Mouse (Mus musculus) lung, postnatal 14 days (tissue): Measurements from ENCODE around the gene Asic5.
A peak's percentile ranks its signal among the peaks of the same experiment; 100 is the strongest.

ENCODE experiments used
- DNase-seq: peaks from one replicate; pipeline ENCODE4 v3.0.0; 2021

Gene Asic5

GRCm38 (mm10) chr3:81981990-81982389, at the start of gene Asic5:
Gene Asic5 (plus strand): TSS chr3:81982290.
- no peak for DNase-seq

- no peak for DNase-seq
Observed at GRCm38 (mm10) chr3:81933348-81933747, 48.7 kb upstream of the Asic5 start.

DNA sequence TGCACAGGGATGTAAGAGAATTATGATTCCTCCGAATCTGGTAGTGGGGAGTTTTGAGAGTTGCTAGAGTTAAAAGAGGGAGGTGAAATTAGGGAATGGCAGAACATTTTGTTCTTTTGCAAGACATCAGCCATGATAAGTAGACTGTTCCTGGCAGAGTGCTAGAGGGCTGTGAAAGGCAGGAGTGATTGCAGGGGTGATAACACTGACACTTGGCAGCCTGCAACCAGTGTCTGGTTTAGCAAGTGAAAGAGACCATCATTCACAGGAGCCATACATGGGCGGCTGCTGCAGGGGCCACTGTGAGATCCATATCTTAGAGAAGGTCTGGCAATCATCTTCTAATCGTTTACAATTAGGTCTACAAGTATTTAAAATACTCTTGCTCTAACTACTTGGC, 43.2 kb upstream of the Asic5 start:
- peak; percentile 19 for DNase-seq

DNA sequence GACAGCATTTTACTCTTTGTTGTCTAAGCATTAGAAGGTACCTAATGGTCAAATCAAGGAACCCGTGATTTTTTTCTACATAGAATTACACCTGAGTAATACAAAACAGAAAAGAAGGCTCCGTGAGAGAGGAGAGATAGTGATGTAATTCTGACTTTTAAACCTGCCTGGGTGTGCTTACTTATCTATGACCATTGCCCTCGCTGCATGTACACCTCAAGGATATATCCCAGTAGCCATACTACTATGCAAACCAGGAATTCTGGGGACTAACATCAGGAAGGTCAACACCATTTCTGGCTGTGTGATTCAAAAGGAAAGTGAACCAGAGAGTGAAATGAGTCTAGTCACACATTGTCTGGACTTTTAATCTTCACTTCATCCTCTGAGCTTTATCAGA, 39.7 kb upstream of the Asic5 start:
- DNase-seq: no peak

DNA sequence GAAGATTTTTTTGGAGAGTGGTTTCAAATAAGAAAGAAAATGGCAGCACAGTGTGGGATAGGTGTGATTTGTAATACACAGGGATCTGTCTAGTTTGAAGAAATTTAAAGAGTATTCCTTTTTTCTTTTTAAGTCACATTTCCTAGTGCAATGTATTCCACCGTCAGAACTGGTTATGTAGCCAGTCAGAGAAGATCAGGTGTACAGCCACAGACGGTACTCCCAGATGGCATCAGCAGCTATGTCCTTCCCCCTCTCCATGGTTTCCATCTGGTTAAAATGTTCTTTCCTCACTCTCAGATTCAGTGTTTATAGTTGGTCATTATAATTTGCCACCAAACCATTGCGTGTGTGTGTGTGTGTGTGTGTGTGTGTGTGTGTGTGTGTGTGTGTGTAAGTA, 39.0 kb upstream of the Asic5 start:
- no peak for DNase-seq

DNA sequence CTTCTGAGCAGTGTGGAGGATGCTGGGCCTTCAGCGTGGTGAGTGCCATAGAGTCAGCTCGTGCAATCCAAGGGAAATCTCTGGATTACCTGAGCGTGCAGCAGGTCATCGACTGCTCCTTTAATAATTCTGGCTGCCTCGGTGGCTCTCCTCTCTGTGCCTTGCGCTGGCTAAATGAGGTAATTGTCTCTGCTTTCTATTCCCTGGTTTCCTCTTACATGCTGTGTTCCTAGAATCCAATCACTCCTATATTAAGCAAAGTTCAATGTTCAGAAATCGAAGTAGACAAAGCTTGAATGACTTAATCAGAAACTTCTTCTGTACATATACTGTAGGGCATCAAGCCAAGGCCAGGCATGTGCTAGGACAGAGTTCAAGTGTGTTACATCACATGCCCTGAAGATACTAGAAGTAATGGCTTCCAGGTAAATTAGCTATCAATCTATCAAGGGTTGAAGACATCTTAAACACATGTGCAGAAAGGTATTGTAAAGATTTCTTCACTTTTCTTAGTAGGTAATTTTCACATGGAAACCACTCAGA, 37.2 kb upstream of the Asic5 start:
- DNase-seq: no peak

DNA sequence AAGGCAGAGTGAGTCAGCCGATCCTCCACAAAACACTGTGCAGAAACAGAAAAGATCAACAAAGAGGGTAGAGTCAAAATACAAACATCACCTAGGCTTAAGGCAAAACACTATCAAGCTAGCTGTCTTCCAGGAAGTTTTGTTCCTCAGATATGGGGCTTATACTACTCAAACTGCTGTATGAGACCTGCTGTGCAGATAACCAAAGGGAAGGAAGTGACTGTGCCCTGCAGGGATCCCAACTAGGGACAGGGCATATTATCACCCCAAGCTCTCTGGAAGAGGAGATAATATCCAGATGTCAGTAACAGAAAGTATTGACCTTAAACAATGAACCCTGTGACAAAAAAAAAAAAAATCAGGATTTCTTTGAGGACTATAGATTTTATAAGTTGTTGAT, 33.0 kb upstream of the Asic5 start:
- no peak for DNase-seq

DNA sequence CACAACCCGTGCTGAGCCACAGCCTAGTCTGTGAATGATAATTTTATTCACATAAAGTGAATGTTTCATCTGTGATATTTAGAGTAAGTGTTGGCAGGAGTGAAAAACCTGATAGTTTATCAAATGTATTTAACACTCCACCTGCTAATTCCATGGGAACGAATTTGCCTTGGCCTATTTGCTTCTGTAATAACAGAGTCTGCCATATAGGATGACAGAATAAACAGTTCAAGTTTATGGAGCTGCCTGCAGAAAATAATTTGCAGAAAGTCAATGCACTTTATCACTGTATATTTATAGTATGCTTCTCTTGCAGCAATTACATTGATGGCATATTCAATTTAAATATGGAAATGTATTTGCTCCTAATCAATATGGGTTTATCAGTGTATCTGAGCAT, 30.3 kb upstream of the Asic5 start:
- DNase-seq: no peak

DNA sequence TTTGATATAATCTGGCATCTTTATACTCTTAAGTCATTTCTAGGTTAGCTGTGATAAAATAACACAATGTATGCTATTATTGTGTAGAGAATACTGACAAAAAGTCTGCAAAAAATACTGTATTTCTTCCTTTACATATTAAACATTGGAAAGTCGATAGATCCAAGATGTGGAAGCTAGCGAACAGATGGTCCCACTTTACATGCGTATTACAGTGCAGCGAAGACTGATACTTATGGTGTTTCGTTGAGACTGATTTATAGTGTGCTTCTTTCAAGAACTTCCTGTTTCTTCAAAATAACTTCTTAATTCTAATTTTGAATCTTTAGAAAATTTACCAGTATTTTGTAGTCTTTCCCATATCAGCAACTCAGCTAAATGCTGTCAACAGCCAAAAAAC, 24.6 kb upstream of the Asic5 start:
- DNase-seq: no peak

- no peak for DNase-seq
Observed at GRCm38 (mm10) chr3:81961336-81961735, 20.8 kb upstream of the Asic5 start.

DNA sequence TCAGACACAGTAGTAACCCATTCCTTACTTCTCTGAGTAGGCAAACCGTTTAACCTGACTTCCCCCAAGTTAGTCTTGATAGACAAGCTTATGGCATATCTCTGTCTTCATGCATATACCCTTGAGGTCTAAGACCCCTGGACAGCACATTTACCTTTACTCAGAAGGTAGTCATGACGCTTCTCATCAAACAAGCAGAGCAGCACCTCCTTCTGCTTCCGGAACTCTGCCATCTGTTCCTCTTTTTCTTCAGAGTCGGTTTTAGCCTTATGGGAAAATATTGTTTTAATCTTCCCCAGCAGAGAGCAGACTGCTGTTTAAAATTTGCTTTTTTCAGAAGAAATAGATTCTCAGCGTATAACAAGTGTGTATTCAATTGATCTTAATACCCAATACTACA, 18.3 kb upstream of the Asic5 start:
- no peak for DNase-seq

- no peak for DNase-seq
Observed at GRCm38 (mm10) chr3:81964596-81964995, 17.5 kb upstream of the Asic5 start.

DNA sequence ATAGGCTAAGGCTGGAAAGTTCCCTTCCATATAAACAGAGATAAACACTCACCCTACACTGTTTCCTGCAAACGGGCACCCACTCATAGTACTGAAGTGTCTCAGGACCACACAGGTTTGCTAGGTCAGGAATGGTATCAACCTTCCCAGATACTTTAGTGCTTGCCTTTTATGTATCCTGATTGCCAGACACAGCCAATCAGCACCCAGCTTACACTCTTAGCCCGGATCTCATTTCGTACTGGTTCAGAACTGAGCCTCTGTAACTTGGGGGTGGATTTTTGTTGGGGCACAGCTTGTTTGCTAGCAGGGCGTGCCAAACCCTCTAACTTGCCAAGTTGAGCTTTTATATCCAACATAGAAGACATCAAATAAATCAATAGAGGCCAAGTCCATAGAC, 6.5 kb upstream of the Asic5 start:
- no peak for DNase-seq

GRCm38 (mm10) chr3:81976102-81976501, 6.0 kb upstream of the Asic5 start, which contains the start of gene Tdo2:
Gene Tdo2 (minus strand): TSS chr3:81976202.
- DNase-seq: no peak

DNA sequence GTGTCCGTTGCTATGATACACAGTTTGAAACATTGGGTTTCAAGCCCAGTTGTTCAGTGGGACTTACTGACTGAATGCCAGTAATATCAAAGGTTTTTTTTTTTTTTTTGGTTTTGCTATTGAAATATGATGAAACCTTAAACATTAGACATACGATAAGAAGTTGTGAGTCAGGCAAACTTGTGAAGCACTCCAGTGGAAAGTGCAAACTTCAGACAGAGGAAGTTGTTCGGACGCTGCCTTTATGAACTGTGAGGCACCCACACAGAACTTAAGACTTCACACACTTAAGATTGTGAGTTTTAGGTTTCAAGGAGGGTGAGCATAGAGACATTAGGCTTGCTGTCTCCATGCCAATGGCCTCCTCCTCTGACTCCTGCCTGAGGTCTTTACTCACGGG, 514 bp upstream of the Asic5 start:
- DNase-seq: no peak

- DNase-seq: no peak
Observed at GRCm38 (mm10) chr3:81983120-81983895, 1.2 kb downstream of the Asic5 start.

DNA sequence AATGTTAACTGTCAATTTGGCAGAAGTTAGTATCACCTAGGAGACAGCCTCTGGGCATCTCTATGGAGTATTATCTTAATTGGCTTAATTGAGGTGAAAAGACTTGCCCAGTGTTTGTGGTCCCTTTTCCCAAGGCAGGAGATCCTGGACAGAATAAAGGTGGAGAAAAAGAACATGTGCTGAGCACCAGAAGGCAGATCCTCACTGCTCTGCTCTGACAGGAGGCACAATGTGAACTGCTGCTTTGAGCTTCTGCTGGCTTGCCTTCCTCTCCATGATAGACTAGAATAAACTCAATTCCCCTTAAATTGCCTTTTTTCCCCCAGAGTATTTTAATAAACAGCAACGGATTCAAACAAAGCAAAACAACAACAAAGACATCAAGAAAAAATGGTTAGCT, 3.0 kb downstream of the Asic5 start:
- no peak for DNase-seq

GRCm38 (mm10) chr3:81986103-81986502, 4.0 kb downstream of the Asic5 start:
- DNase-seq: no peak

DNA sequence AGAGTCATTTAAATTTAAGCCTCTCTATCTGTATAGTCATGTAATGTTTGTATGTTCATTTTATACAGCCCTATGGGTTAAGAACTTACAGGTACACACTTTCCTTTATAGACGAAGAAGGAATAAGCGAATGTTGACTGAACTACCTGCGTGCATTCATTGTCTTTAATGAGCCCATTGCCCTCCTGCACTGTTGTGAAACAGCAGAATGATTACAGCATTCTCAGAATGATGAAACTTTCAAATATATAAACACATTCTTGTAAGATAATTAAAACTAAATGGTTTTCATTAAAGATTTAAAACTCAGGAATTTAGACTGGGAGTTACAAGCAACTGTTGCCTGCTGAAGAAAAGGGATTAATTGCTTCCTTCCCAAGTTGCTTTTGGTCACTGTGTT, 5.5 kb downstream of the Asic5 start:
- DNase-seq: no peak

DNA sequence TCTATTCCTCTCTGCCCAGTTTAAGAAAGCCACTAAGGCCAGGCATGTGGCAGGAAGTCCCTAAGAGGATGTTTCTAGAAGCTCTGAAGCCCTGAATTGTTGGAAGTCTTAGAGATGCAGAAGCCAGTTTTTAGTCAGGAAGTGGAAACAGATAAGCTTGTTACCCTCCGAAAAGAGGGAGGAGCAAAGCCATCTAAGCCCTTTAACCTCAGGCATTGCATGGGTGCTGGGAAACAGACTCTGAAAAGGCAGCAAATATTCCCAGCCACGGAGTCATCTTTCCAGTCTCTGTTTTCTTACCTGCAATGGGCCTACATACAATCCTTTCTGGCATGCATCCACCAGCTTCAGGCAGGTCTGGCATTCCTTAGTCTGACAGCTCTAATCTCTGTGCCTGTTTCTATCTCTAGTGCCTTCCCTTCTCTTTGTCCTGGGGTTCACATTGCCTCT, 7.6 kb downstream of the Asic5 start:
- no peak for DNase-seq

DNA sequence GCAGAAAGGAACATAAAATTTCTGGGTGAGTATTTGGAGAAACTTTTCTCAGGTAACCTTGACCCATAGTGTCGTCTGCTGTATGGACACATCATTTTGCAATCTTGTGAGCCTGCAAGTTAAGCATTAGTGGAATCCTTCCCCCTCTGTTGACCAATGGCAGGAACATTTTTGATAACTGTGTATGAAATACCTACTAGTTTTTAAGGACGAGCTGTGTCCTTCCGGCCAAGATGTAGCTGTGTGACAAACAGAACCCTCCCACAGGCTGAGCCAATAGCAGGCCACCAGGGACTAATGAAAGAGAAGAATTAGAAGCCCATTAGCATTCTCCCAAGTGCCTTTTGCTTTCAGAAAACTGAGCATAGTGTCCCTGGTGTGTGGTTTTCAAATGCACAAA, 8.4 kb downstream of the Asic5 start:
- DNase-seq: no peak

- no peak for DNase-seq
Observed at GRCm38 (mm10) chr3:81995371-81995770, 13.3 kb downstream of the Asic5 start.

DNA sequence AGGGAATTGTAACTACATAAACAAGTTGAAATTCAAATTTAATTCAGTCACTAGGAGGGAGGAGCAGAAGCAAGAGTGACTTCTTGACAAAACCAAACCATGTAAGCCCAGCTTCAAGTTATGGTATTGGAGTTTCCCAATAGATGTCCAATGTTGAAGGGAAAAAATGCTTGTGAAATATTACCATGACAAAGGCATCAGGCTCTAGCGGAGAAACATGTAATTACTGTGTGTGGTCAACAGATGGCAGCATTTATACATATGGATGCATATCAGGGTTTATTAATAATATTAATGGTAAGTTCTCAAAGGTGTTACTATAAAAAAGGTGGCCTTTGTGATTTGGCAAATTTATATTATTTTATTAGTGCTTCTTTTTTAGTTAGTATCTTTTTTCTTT, 13.9 kb downstream of the Asic5 start:
- DNase-seq: peak; percentile 42

GRCm38 (mm10) chr3:82007002-82007401, 24.9 kb downstream of the Asic5 start:
- no peak for DNase-seq

- no peak for DNase-seq
Observed at GRCm38 (mm10) chr3:82014148-82014703, 32.1 kb downstream of the Asic5 start.
